In the genomic region with DNA sequence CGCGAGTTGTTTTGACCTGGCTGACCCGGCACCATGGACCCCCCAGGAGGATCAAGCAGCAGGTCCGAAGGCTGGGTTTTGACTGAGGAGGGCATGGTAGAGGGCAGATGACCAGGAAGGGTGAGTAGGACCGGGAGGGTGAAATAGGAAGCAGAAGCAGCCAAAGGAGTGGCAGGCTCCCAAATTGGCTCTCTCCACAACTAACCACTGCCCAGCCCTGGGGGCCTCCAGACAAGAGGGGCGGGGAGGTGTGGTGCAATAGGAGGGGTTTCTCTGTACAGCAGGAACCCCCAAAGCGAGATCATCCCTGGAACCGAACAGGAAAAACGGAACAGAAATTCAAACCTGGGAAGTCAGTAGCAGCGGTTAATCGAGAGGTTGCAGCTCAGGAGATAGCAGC, we compare ENCODE assay signal across 9 mouse cellular contexts. TPM values are rescaled to one million over a fixed set of nuclear protein-coding genes. Genes with fewer than 3 reads are reported as not detected.
DNase-seq lines count a peak whose midpoint lies in the region; ATAC-seq and TF ChIP-seq lines count a peak whose summit lies in the region.
"Had no signal": no experiment of that assay in that cellular context is flagged by ENCODE, and none has a peak within 500 bp of the region (broad histone marks: within the 10 kb centered on the region; RNA-seq: fewer than 3 reads in every experiment).

No protein-coding gene starts in this region.

- H3K4me2 ChIP-seq in liver, embryonic 12.5 days: peak overlapping the region; percentile 99
- peak overlapping the region; percentile 79 for H3K4me2 ChIP-seq in neural tube, embryonic 13.5 days

- 3% methylated on average over 11 of the region's 11 CpGs for WGBS in heart, embryonic 10.5 days
- WGBS in liver, embryonic 12.5 days (ENCODE audit: insufficient replicate concordance): 2% methylated on average over 11 of the region's 11 CpGs
- 1% methylated on average over 11 of the region's 11 CpGs for WGBS in neural tube, embryonic 13.5 days

- peak overlapping the region; percentile 83 for H3K4me3 ChIP-seq in bone marrow macrophage, adult 2 months (ENCODE audit: insufficient read depth, low read length)
- H3K4me3 ChIP-seq in heart, embryonic 10.5 days: peak overlapping the region; percentile 73
- peak overlapping the region; percentile 73 for H3K4me3 ChIP-seq in liver, embryonic 12.5 days
- peak overlapping the region; percentile 64 for H3K4me3 ChIP-seq in neural tube, embryonic 13.5 days

- no peak for TF ChIP-seq CTCF in bone marrow macrophage, adult 2 months (IDR thresholded peaks at IDR 0.05; ENCODE audit: low read depth, low read length)

- TF ChIP-seq POLR2A in bone marrow macrophage, adult 2 months (IDR thresholded peaks at IDR 0.05; ENCODE audit: borderline replicate concordance, low read depth, low read length): no peak

- ATAC-seq in liver, embryonic 12.5 days: no peak
- ATAC-seq in neural tube, embryonic 13.5 days (ENCODE audit: low read depth): 0 out of 2 replicates have a peak, but pooled peaks have one; percentile 0

- no peaks in the 10 kb centered on the region for H3K36me3 ChIP-seq in heart, embryonic 10.5 days
- H3K36me3 ChIP-seq in liver, embryonic 12.5 days: no peaks in the 10 kb centered on the region
- H3K36me3 ChIP-seq in neural tube, embryonic 13.5 days: no peaks in the 10 kb centered on the region

- H3K9ac ChIP-seq in liver, embryonic 12.5 days: peak overlapping the region; percentile 76
- H3K9ac ChIP-seq in neural tube, embryonic 13.5 days: peak overlapping the region; percentile 74

- 0 out of 2 replicates have a peak, but pooled peaks cover 10% of the 10 kb centered on the region for H3K27me3 ChIP-seq in heart, embryonic 10.5 days (ENCODE audit: insufficient read depth, poor library complexity, severe bottlenecking)
- peaks cover 7% of the 10 kb centered on the region for H3K27me3 ChIP-seq in liver, embryonic 12.5 days (replicated peaks)
- peaks cover 16% of the 10 kb centered on the region for H3K27me3 ChIP-seq in neural tube, embryonic 13.5 days
- H3K27me3 ChIP-seq: Patski had no signal

- no peaks in the 10 kb centered on the region for H3K9me3 ChIP-seq in heart, embryonic 10.5 days
- no peaks in the 10 kb centered on the region for H3K9me3 ChIP-seq in liver, embryonic 12.5 days (replicated peaks)
- no peaks in the 10 kb centered on the region for H3K9me3 ChIP-seq in neural tube, embryonic 13.5 days

- H3K4me1 ChIP-seq in bone marrow macrophage, adult 2 months (ENCODE audit: control insufficient read depth, insufficient read depth, low read length): peaks cover 19% of the 10 kb centered on the region
- peaks cover 19% of the 10 kb centered on the region for H3K4me1 ChIP-seq in heart, embryonic 10.5 days
- peaks cover 47% of the 10 kb centered on the region for H3K4me1 ChIP-seq in liver, embryonic 12.5 days
- H3K4me1 ChIP-seq in neural tube, embryonic 13.5 days (replicated peaks): peaks cover 27% of the 10 kb centered on the region

- peak; percentile 95 for DNase-seq in heart, adult 11 months
- no peak for DNase-seq in heart, postnatal 25 days (ENCODE audit: low spot score)
- no peak for DNase-seq in heart, embryonic 10.5 days (ENCODE audit: low spot score)
- no peak for DNase-seq in left cerebral cortex, postnatal 36 days (ENCODE audit: low spot score in 2 of 2)
- DNase-seq in right cerebral cortex, postnatal 14 days: no peak

- peak overlapping the region; percentile 54 for H3K27ac ChIP-seq in bone marrow macrophage, adult 2 months (ENCODE audit: insufficient read depth, low read depth, low read length)
- H3K27ac ChIP-seq in heart, embryonic 10.5 days: peak overlapping the region; percentile 84
- no peak overlapping the region for H3K27ac ChIP-seq in liver, embryonic 12.5 days
- H3K27ac ChIP-seq in neural tube, embryonic 13.5 days (replicated peaks): 0 out of 2 replicates have a peak overlapping the region, but pooled peaks have one; percentile 20

- intact Hi-C loops in heart, postnatal 25 days (cut with DNase I): loop anchor here (5.0 kb wide), 1 partner anchor 77 kb away; the partner anchor contains the start of gene Atad2b
- intact Hi-C loops in left cerebral cortex, postnatal 36 days (cut with DNase I): loop anchor here (5.0 kb wide), 1 partner anchor 67 kb away; the partner anchor contains the start of gene Ubxn2a

RNA-seq across cellular contexts. Expression of gene Fkbp1b, which starts 0.7 kb away (rescaled TPM):
- total RNA-seq in heart, postnatal 25 days (2021): 1 to 10 TPM in 1 of 2 experiments, under 1 TPM in 1; 0.73 to 1.7 TPM
- polyA plus RNA-seq in bone marrow macrophage, adult 2 months (2012; ENCODE audit: insufficient read depth, insufficient read length, missing spikeins): 40.5 and 41.7 TPM in 2 replicates
- polyA plus RNA-seq in heart, embryonic 10.5 days (2016; fragmentation: Nextera tagmentation; extraction: Ambion mirVana): 7.4 and 12.5 TPM in 2 replicates
- polyA plus RNA-seq in liver, embryonic 12.5 days (2016; fragmentation: Nextera tagmentation; extraction: Ambion mirVana): 5.0 and 5.2 TPM in 2 replicates
- polyA plus RNA-seq in neural tube, embryonic 13.5 days (2015; fragmentation: Nextera tagmentation; extraction: Ambion mirVana): 101 and 130 TPM in 2 replicates
- total RNA-seq in left cerebral cortex, postnatal 36 days (2021): 10 to 100 TPM; 43.8 to 54.7 TPM

RNA-seq across cellular contexts. Expression of gene Wdcp, which starts 2.4 kb away (rescaled TPM):
- 1 to 10 TPM; 8.4 to 8.5 TPM for total RNA-seq in heart, postnatal 25 days (2021)
- polyA plus RNA-seq in bone marrow macrophage, adult 2 months (2012; ENCODE audit: insufficient read depth, insufficient read length, missing spikeins): 10.1 and 10.6 TPM in 2 replicates
- polyA plus RNA-seq in heart, embryonic 10.5 days (2016; fragmentation: Nextera tagmentation; extraction: Ambion mirVana): 17.6 and 18.4 TPM in 2 replicates
- 19.9 and 21.0 TPM in 2 replicates for polyA plus RNA-seq in liver, embryonic 12.5 days (2016; fragmentation: Nextera tagmentation; extraction: Ambion mirVana)
- 17.1 and 17.9 TPM in 2 replicates for polyA plus RNA-seq in neural tube, embryonic 13.5 days (2015; fragmentation: Nextera tagmentation; extraction: Ambion mirVana)
- 10 to 100 TPM; 10.8 to 12.9 TPM for total RNA-seq in left cerebral cortex, postnatal 36 days (2021)

RNA-seq across cellular contexts. Expression of gene Sf3b6, which starts 23.4 kb away (rescaled TPM):
- 10 to 100 TPM; 44.2 to 51.2 TPM for total RNA-seq in heart, postnatal 25 days (2021)
- 168 and 178 TPM in 2 replicates for polyA plus RNA-seq in bone marrow macrophage, adult 2 months (2012; ENCODE audit: insufficient read depth, insufficient read length, missing spikeins)
- polyA plus RNA-seq in heart, embryonic 10.5 days (2016; fragmentation: Nextera tagmentation; extraction: Ambion mirVana): 164 and 196 TPM in 2 replicates
- 193 and 203 TPM in 2 replicates for polyA plus RNA-seq in liver, embryonic 12.5 days (2016; fragmentation: Nextera tagmentation; extraction: Ambion mirVana)
- 245 and 256 TPM in 2 replicates for polyA plus RNA-seq in neural tube, embryonic 13.5 days (2015; fragmentation: Nextera tagmentation; extraction: Ambion mirVana)
- 100 to 1,000 TPM in 1 of 2 experiments, 10 to 100 TPM in 1; 82.3 to 103 TPM for total RNA-seq in left cerebral cortex, postnatal 36 days (2021)

RNA-seq across cellular contexts. Expression of gene Mfsd2b, which starts 33.4 kb away (rescaled TPM):
- total RNA-seq in heart, postnatal 25 days (2021): under 1 TPM; 0.64 to 0.73 TPM
- 0.67 and 1.3 TPM in 2 replicates for polyA plus RNA-seq in bone marrow macrophage, adult 2 months (2012; ENCODE audit: insufficient read depth, insufficient read length, missing spikeins)
- polyA plus RNA-seq in heart, embryonic 10.5 days (2016; fragmentation: Nextera tagmentation; extraction: Ambion mirVana): 10.9 and 13.5 TPM in 2 replicates
- polyA plus RNA-seq in liver, embryonic 12.5 days (2016; fragmentation: Nextera tagmentation; extraction: Ambion mirVana): 94.8 TPM in 2 replicates
- polyA plus RNA-seq in neural tube, embryonic 13.5 days (2015; fragmentation: Nextera tagmentation; extraction: Ambion mirVana): 2.8 and 3.2 TPM in 2 replicates
- 1 to 10 TPM in 1 of 2 experiments, under 1 TPM in 1; 0.54 to 1.1 TPM for total RNA-seq in left cerebral cortex, postnatal 36 days (2021)
